Mouse (Mus musculus): ENCODE results near the gene Gzf1.

The Gzf1 gene

DNA sequence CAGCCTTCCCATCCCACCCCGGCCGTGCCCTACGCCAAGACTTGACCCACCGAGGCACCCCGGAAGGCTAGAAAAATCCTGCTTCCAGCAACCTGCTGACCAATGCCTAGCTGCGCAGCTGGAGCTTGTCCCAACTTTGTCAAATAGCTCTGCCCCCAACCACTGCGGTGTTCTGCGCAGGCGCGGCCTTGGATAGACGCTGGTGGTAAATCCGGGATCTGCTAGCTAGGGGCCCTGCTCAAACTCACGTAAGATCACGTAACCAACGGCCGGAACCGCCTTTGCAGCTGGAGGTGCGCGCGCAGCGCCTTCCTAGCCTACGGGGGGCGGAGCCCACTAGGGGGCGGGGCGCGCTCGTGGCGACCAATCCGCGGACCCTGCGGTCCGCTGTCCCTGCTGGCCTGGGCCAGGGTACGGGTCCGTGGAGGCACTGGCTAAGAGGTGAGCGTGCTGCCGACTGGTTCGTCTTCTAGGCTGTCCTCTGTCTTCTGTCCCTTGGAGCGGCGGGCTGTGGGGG is at the start of gene Gzf1:
Gzf1 (plus strand) TSS at position 249 of the 517 bp plus-strand sequence.
- peak; percentile 99 for DNase-seq (ENCODE audit: low read depth, low spot score)

DNA sequence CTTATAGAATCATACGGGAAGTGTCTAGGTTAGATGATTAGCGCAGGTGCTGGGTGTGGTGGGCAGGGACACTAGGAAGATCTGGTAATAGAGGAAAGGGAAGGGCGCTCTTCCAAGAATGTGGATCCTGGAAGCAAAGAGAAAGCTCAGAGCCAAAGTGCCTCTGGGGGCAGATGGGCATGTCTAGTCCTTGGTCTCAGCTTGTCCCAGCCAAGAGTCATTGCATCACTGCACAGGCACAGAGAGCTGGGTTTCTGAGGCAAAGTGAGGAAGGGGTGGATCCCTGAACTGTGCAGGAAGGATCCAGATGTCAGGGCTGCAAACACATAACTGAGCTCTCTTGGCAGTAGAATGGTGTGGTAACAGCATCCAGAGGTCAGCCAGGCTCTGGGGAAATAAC is 49.2 kb upstream of the Gzf1 start:
- DNase-seq (ENCODE audit: low read depth, low spot score): no peak

DNA sequence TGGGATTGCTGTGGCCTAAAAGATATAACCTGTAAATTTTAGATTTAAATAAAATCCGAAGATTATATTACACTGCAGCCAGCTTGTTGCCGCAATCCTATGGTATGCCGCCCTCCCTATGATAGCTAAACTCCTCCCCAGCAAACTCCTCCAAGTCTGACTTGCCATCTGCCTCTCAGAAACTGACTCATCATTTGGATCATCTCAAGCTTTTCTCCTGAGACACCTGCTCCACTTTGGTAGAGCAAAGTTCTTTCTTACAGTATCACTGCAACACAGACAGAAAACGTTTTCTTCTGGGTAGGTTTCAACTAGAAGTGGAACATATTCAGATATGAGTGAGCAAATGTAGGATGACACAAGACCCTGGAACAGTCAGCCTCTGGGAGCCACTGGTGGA is 46.4 kb upstream of the Gzf1 start:
- DNase-seq (ENCODE audit: low read depth, low spot score): no peak

DNA sequence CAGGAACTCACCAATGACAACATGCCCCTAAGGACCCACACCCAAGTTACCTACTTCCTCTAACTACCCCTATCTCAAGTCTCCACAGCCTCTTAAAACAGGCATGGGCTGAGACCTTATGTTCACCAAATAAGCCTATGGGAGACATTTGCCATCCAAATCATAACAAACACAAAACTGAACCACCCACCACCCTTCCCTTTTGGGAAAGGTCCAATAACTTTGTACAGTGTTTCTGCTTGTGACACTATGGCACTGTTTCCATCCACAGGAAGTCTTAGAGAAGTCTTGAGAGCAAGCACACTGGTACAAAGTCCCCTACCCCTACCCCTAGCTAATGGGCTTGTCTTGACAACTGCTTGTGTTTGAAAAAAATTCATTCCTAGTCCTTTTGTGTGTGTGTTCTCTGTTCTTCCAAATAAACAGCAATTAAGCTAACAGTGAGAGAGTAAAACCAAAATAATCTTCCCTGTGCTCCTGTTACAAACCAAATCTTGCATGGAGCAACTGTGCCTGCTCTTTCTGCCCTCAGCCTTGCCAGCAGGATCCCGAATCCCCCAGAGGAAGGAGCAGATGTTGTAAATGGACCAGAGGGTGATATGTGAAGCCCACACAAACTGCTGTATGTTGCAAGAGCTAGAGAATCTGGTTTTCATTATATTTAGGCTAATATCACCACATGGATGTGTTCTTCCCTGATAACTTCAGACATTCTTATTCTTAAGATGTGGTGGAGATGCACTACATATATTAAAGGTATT is 38.0 kb upstream of the Gzf1 start:
- DNase-seq (ENCODE audit: low read depth, low spot score): no peak

DNA sequence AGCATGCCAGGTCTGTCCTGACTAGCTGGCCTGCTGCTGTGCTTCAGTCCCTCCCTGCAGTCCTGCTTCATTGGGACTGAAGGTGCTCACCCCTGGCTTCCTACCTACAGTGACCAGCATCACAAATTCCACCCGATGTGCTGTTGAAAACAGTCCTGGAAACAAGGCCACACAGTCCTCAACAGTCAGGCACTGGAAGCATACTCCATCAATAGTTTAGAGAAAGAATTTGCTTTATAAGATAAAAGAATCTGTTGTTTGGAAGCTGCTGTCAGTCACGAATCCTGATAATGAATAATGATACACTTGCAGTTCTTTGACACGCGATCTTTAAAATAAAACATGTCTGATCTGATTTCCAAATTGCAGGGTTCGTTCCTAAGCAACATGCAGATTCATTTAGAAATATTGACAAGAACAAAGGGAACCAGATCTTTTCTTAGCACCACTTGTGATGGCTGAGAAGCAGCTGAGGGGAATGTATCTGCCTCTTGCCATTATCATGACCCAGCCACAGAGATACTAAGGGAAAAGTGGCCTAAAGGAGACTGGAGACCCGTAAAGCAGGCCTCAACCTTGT is 36.3 kb upstream of the Gzf1 start:
- no peak for DNase-seq (ENCODE audit: low read depth, low spot score)

DNA sequence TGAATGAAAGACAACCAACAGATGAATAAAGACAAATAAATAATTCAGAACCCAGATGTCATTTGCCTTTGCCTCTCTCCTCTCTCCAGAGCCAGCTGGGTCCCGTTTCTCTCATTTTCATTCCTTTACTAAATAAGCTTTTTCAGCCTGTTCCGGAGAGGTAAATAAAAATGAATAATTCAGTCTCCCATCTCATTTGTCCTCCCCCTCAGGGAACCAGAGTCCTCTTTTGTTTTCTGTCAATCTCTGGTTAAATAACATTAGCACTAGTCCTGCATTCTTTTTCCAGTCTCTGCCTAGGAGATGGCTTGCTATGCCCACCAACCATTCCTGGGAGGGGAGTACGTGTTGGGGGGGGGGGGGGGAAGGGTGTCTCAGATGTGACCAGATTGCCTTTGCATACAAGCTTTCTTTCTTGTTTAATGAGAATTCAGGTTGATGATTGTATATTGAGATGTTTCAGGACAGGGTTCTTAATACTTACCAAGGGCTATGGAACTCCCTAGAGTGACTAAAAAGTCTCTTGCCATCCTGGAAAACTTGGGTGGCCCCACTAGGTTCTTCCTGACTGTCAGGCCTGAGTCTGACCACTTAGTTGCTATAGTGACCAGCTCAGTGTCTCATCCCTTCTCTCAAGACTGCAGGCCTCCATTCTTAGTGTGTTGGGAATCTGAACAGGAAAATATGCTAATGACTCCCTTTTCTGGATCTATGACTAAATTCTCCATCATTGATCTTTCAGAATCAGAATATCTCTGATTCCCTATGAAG is 30.1 kb upstream of the Gzf1 start:
- no peak for DNase-seq (ENCODE audit: low read depth, low spot score)

DNA sequence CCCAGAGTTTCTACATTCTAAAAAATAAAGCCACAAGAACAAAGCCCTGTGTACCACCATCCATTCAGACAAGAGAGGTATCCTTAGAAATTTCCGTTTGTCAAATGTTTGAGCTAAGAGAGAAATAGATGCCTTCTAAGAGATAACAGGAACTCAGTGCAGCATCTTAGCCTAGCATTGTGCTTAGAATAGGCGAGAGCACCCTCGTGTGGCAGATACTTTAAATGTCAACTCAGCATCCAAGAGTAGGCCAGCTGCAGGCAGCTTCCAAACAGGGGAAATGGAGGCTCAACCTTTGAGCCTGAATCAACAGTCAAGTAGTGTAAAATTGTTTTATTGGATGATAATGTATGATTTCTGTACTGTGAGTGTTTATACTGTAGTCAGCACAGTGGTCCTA is 25.9 kb upstream of the Gzf1 start:
- peak; percentile 48 for DNase-seq (ENCODE audit: low read depth, low spot score)

DNA sequence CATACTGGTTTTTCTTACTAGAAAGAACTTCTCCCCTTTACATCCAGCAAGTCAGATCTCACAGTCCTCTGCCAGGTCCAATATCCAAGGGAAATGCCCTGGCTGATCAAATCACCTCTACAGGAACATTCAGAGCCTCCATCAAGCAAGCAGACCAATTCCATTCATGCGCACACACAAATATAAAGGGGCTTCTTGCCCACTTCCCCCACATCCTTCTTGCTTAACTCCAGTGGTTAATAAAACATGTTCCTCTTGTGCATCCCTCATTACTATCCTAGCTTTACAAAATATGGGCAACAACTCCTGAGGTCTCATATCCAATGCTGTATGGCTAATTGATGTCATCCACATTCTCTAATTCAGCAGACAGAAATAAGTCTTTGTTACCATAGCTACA is 17.4 kb upstream of the Gzf1 start:
- no peak for DNase-seq (ENCODE audit: low read depth, low spot score)

DNA sequence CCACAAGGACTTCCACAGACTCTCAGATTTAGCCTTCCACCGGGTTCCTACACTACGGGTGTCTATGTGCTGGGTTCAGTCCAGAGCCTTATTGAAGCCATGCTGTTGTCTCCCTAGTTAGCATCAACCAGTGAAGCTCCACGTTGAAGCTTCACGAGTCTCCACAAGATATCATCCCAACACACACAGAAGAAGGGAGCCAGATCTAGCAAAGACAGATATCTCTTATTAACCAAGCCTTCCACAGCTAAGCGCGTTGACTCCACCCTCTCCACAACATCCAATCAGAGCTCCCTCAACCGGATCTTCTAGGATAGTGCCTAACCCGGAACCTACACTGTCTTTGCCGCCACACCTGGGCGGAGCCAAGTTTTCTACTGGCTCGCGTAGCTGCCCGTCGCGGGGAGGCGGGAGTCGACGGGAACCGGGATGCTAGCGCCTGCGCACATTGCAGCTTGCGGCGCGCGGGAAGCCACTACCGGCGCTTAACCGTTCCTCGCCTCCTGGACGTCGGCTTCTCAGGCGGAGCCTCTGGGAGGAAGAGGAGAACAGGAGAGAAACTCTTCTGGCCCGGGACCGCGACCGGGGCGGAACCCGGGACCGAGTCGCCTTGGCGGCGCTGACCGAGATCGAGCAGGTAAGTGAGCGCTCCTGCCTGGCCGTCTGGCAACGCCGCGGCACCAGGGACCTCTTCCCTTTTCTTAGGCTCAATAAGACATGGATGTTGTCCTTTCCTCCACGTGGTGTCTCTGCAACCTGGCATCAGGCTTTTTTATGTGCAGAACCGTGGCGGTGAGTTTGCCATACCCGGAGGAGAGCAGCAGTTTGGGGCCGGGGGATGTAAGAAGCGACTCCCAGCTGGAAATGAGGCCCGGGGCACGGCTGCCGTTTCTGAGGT is 8.4 kb upstream of the Gzf1 start, which contains the start of gene Nxt1:
Nxt1 (plus strand) TSS at position 403 of the 898 bp plus-strand sequence.
- DNase-seq (ENCODE audit: low read depth, low spot score): peak; percentile 97

DNA sequence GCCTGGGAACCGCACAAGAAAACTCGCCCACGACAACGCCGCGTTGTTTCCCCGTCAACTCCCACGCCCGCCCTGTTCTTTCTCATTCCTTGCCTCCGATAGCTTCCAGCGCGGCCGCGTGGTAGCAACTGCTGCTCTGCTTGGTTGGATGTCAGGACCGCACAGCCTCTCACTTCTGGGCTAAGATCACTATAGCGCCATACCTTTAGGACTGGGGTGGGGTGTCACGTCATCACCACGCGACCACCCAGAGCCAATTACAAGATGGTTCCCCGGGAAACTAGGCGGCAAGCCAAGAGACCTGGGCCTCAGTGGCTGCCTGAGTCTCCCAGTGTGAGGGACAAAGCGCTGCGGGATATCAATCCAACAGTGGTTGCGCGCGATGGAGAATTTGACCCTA is 3.0 kb upstream of the Gzf1 start:
- DNase-seq (ENCODE audit: low read depth, low spot score): peak; percentile 95

DNA sequence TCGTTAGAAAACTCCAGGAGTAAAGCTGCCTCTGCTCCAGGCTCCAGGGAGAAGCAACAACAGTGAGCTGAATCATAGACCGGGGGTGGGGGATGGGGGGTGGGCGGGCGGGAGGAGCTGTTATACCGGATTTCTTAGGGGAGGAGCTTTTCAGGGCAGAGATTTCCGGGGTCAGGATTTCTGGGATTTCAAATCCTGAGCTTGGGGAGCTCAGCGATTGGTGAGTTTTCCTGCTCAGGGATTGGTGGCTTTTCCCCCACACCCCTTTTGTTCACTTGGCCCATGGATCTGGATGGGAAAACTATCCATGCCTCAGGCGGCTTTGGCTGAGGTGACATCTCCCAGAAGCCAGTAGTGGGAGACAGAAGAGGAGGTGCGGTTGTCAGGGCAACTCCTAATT is 1.5 kb upstream of the Gzf1 start:
- peak; percentile 93 for DNase-seq (ENCODE audit: low read depth, low spot score)

DNA sequence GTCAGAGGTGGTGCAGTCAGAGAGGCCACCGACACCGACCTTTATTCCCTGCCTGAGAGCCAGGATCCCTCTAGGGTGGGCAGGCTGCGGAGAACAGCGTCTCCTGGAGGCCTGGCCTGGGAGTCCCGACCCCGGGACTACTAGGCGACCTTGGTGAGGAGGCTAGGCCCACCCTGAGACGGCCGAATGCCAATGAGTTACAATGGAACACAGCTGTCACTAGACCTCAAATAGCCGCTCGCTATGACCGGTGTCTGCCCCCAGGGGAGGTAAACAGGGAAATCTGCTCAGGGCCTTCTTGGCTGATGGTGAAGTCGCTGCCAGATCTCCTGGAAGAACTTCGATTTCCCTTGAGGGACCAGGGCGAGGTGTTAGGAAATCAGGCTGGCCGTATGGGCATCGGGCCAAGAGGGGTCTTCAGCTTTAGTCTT is 653 bp downstream of the Gzf1 start:
- DNase-seq (ENCODE audit: low read depth, low spot score): peak; percentile 63

DNA sequence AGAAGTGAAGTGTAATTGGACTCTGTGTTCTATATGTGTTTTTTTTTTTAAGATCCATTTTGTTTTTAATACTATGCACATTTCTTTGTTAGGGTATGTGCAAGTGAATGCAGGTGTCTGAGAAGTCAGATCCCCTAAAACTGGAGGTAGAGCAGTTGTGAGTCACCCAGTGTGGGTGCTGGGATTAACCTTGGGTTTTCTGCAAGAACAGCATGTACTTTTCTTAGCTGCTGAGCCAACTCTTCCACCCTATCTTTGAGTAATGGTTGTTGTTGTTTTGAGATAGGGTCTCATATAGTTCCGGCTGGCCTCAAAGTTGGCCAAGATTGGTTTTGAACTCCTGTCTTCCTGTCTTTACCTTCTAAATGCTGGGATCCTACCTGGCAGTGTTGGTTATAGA is 2.2 kb downstream of the Gzf1 start:
- DNase-seq (ENCODE audit: low read depth, low spot score): no peak

DNA sequence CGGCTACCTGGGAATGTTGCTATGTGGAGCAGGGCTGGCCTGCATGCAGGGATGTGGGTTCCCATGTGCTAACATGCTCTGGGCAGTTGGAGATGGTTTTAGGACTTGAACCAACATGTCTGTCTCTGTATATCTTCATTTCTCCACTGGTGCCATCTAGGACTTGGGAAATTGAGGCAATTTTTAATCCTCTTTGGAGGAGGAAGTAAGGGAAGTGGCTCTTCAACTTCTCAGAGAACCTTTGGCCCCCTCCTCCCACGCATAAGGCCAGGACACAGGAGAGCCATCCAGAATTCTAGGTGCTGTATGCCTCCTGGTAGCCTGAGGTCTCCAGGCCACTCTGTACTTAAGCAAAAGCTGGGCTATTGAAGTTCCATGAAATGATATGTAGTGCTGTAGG is 4.1 kb downstream of the Gzf1 start:
- no peak for DNase-seq (ENCODE audit: low read depth, low spot score)

DNA sequence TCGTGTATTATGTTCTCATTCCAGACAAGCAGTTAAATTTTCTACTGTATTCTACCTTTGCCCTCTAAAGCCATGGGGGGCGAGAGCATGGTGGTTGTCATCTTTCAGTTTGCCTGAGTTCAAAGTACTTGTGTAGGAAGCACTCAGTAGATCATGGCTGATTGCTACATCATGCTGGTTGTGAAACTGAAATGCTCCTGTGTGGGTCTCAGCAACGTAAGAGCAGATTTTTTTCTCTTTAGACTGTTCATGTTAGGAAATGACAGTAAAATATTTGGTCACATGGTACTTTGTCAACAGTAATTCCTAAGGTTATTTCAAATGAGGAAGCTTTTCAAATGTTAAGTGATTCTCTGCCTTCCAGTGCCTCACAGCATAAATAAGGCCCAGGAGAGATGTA is 4.9 kb downstream of the Gzf1 start:
- no peak for DNase-seq (ENCODE audit: low read depth, low spot score)

DNA sequence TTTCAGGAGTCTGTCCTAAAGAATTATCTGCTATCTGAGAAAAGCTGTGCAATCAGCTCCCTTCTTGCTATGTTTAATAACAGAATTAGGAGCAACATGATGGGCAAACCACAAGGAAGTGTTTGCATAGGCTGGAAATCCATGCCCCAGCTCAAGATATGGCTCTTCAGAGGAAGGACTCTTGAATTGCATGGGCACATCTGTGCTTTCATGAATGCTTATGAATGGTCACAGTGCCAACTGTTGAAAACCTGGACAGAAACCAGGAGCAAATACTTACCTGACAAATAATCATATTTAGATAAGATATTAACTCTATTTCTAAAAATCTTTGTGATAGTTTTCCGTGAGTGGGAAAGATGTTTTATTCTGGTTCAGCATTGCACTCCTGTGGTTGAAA is 6.0 kb downstream of the Gzf1 start:
- DNase-seq (ENCODE audit: low read depth, low spot score): no peak

DNA sequence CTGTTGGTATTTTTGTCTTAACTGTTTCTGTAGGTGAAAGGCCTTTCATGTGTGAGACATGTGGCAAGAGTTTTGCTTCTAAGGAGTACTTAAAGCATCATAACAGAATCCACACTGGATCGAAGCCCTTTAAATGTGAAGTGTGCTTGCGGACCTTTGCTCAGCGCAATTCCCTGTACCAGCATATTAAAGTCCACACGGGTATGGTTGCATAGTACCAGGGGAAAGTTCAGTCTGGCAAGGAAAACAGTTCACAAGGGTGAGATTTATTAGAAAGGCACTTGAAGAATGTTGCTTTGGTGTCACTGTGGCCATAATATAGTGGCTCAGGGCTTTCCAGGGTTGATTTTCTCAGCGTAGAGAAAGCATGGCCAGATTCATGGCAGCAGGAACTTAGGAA is 7.1 kb downstream of the Gzf1 start:
- no peak for DNase-seq (ENCODE audit: low read depth, low spot score)

DNA sequence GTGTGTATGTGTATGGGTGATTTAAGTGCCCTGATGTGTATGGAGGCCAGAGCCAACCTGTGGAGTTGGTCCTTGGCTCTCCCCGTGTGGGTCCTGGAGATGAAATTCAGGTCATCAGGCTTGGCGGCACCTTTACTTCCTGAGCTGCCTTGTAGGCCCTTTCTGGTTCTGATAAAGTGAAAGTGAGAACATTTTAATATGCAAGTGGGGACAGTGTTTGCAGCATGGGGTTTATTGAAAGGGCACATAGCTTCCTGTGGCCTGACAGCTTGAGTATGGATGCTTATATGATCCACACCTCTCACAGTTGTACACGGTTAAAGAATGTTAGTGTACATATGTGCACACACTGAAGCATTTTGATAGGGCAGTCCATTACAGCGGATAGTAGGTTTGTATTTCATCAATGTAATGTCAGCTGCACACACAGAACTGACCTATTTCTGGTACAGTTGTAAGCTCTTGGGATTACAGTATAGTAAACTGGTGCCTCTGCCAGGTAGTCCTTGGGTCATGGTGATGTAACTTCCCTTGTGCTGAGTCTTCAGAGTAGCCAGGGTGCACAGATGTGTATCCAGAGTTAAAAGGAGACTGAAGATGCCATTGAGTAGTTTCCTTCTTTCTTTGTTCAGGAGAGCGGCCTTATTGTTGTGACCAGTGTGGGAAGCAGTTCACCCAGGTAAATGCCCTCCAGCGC is 8.8 kb downstream of the Gzf1 start:
- DNase-seq (ENCODE audit: low read depth, low spot score): no peak

DNA sequence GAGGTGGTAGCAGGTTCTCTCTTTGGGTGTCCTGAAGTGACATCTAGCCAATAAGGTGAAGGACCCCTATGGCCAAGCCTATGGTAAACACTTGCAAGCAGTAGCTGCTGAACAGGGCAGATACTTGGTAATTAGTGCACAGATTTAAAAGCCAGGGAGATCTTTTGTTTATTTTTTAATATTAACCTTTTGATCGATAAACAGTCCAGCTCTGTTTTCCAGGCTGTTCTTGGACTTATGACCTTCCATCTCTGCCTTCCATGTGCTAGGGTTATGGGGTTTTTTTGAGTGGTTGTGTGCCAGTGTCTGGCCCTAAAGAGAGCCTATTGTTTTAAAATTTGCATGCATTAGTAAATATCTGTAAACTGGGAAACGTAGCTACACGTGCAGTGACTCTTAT is 9.5 kb downstream of the Gzf1 start:
- no peak for DNase-seq (ENCODE audit: low read depth, low spot score)

DNA sequence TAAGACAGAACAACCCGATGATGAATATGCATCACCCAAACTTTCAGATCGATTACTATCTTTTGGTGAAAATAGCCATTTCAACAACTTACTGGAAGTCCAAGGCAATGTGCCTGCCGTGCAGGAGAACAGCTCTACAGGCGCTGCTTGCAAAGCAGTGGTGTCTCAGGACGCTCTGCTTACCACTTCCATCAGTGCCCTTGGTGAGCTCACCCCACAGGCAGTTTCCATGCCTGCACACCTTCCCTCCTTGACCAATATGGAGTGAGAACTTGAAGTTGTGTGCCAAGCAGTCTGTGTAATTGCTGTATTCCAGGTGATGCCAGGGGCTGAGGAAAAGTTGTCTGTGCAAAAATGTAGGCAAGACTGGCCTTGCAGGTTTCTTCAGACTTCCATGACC is 10.0 kb downstream of the Gzf1 start:
- no peak for DNase-seq (ENCODE audit: low read depth, low spot score)

DNA sequence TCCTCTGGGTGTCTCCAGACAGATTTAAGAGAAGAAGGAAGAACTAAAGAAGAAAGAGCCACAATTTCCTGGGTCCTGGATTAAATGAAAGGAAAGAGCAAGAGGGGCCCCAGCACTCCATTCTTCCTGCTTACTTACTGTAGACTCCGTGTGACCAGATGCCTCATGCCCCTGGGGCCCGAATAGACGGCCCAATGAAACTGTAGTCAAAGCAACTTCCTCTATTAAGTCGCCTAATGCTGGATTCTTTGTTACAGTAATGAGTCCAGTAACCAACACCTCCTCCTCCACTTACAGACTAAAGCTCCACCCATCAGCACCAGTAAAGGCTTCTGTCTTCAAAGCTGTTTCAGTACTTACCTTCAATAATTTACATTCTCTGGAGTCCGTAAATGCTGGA is 17.7 kb downstream of the Gzf1 start:
- DNase-seq (ENCODE audit: low read depth, low spot score): peak; percentile 76
